Mouse (Mus musculus): ENCODE measurements around the gene Rundc3a. TPM values are rescaled to one million over a fixed set of nuclear protein-coding genes. Genes with fewer than 3 reads are reported as not detected.

Gene Rundc3a
- polyA plus RNA-seq (2014; fragmentation: Nextera tagmentation; extraction: Ambion mirVana): 0.81 and 1.2 TPM in 2 replicates

DNA sequence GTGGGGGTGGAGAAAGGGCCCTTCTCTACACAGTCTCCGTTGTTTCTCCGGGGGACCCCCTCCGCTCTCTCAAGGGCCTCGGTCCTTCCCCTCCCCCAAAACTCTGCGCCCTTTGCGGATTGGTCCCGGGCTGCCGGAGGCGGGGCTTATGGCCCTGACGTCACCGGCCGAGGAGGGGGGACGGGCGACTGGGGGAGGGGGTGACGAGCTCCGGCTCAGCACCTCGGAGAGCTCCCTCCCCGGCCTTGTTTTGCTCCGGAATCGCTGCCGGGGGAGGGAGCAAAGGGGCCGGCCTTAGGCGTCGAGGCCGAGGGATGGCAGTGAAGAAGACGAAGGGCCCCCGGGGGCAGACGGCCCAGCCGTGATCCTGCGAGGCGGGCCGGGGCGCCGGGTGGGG, at the start of gene Rundc3a:
TSS of gene Rundc3a (plus strand) at position 166 of the 397 bp plus-strand sequence.
- no peak within 1 kb of the TSS for H3K27ac ChIP-seq (replicated peaks in 1 of 2; ENCODE audit: control insufficient read depth in 1 of 2, insufficient read depth in 1 of 2, low read depth in 2 of 2, low read length in 2 of 2)
- no peaks in the 10 kb centered on the region for H3K36me3 ChIP-seq (ENCODE audit: control insufficient read depth, insufficient read depth, low read length)
- peaks cover 30% of the 10 kb centered on the region for H3K27me3 ChIP-seq (ENCODE audit: control insufficient read depth, insufficient read depth, low read length)
- no peaks in the 10 kb centered on the region for H3K9me3 ChIP-seq (ENCODE audit: control insufficient read depth, low read length)
- ATAC-seq (ENCODE audit: insufficient number of reproducible peaks, insufficient read depth, low FRiP score, low read depth): peak; percentile 64
- no peak within 1 kb of the TSS for H3K9ac ChIP-seq (ENCODE audit: low read length)
- WGBS: under 1% methylated on average over 34 of the region's 34 CpGs
- H3K4me3 ChIP-seq (ENCODE audit: control insufficient read depth in 1 of 2, insufficient read depth in 1 of 2, low read depth in 1 of 2, low read length in 2 of 2): peak within 1 kb of the TSS; percentile 26 to 30
- peak within 1 kb of the TSS; percentile 75 for H3K4me2 ChIP-seq (ENCODE audit: low read length)
- H3K4me1 ChIP-seq (ENCODE audit: control insufficient read depth in 2 of 2, insufficient read depth in 2 of 2, low read length in 2 of 2): peaks cover 9 to 16% of the 10 kb centered on the region in 2 experiments

DNA sequence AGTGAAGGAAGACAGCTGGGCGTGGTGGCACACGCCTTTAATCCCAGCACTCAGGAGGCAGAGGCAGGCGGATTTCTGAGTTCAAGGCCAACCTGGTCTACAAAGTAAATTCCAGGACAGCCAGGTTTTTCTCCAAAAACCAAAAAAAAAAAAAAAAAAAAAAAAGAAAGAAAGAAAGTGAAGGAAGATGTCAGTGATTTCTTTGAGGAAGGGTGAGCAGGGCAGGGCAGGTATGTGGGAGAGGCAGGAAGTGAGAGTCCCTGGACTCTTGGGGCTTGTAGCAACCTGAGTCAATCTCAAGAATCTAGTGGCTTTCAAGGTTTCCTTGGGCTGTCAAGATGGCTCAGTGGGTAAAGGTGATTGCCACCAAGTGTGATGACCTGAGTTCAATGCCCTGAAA, 48.7 kb upstream of the Rundc3a start:
- no peak overlapping the region for H3K4me2 ChIP-seq (ENCODE audit: low read length)
- no peak for ATAC-seq (ENCODE audit: insufficient number of reproducible peaks, insufficient read depth, low FRiP score, low read depth)
- H3K9ac ChIP-seq (ENCODE audit: low read length): no peak overlapping the region
- H3K27me3 ChIP-seq (ENCODE audit: control insufficient read depth, insufficient read depth, low read length): no peaks in the 10 kb centered on the region
- no peak overlapping the region for H3K4me3 ChIP-seq (ENCODE audit: control insufficient read depth in 1 of 2, insufficient read depth in 1 of 2, low read depth in 1 of 2, low read length in 2 of 2)
- peaks cover 0 to under 1% of the 10 kb centered on the region in 2 experiments; a peak in 1 of 4 replicates for H3K4me1 ChIP-seq (ENCODE audit: control insufficient read depth in 2 of 2, insufficient read depth in 2 of 2, low read length in 2 of 2)
- no peaks in the 10 kb centered on the region for H3K9me3 ChIP-seq (ENCODE audit: control insufficient read depth, low read length)
- H3K27ac ChIP-seq (replicated peaks in 1 of 2; ENCODE audit: control insufficient read depth in 1 of 2, insufficient read depth in 1 of 2, low read depth in 2 of 2, low read length in 2 of 2): no peak overlapping the region
- 83% methylated on average over 3 of the region's 3 CpGs for WGBS
- no peaks in the 10 kb centered on the region for H3K36me3 ChIP-seq (ENCODE audit: control insufficient read depth, insufficient read depth, low read length)

DNA sequence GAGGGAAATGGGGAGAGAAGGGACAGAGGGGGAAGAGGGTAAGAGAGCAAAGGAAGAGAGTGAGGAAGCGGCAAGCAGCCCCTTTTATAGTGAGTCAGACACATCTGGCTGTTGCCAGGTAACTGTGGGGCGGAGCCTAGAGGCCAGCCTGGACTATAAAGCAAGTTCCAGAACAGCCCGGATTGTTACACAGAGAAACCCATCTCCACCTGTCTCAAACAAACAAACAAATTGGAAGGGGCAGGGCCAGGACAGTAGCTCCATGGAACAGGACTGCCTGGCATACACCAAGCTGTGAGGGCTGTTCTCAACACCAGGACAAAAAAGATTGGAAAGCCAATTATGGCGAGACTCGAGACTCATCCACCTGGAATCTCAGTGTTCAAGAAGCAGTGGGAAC, 46.3 kb upstream of the Rundc3a start:
- Histone ChIP-seq H3K4me2 (ENCODE audit: low read length) (no peak overlapping the region), H3K9me3 (ENCODE audit: control insufficient read depth, low read length) (no peaks in the 10 kb centered on the region), H3K4me3 (ENCODE audit: control insufficient read depth in 1 of 2, insufficient read depth in 1 of 2, low read depth in 1 of 2, low read length in 2 of 2) (no peak overlapping the region), H3K4me1 (ENCODE audit: control insufficient read depth in 2 of 2, insufficient read depth in 2 of 2, low read length in 2 of 2) (no peaks in the 10 kb centered on the region), H3K27me3 (ENCODE audit: control insufficient read depth, insufficient read depth, low read length) (peaks cover 6% of the 10 kb centered on the region; the same call in 1 of the 2 replicates), H3K27ac (replicated peaks in 1 of 2; ENCODE audit: control insufficient read depth in 1 of 2, insufficient read depth in 1 of 2, low read depth in 2 of 2, low read length in 2 of 2) (no peak overlapping the region), H3K9ac (ENCODE audit: low read length) (no peak overlapping the region), H3K36me3 (ENCODE audit: control insufficient read depth, insufficient read depth, low read length) (no peaks in the 10 kb centered on the region)
- no peak for ATAC-seq (ENCODE audit: insufficient number of reproducible peaks, insufficient read depth, low FRiP score, low read depth)
- WGBS: 68% methylated on average over 5 of the region's 5 CpGs

DNA sequence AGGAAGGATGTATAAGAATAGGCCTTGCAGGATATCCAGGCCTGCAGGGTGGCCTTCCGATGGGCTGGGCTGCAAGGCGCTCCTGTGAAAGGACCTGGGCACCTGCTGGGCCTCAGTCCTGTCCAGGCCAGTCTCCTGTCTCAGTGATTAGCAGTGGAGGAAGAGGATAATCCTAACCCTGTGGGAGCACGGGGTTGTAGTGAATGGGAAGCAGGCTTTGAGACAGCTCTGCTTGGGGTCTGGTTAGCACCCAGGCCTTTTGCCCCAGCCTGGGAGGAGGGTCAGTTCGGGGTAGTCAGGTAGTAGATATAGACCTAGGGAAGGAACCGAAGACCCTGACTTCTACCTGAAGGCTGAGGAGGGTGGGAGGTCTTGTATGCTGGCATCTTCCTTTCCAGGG, 45.5 kb upstream of the Rundc3a start:
- no peak overlapping the region for H3K4me2 ChIP-seq (ENCODE audit: low read length)
- 73% methylated on average over 5 of the region's 5 CpGs for WGBS
- H3K4me1 ChIP-seq (ENCODE audit: control insufficient read depth in 2 of 2, insufficient read depth in 2 of 2, low read length in 2 of 2): no peaks in the 10 kb centered on the region
- no peak overlapping the region for H3K27ac ChIP-seq (replicated peaks in 1 of 2; ENCODE audit: control insufficient read depth in 1 of 2, insufficient read depth in 1 of 2, low read depth in 2 of 2, low read length in 2 of 2)
- no peaks in the 10 kb centered on the region for H3K36me3 ChIP-seq (ENCODE audit: control insufficient read depth, insufficient read depth, low read length)
- H3K9me3 ChIP-seq (ENCODE audit: control insufficient read depth, low read length): no peaks in the 10 kb centered on the region
- H3K4me3 ChIP-seq (ENCODE audit: control insufficient read depth in 1 of 2, insufficient read depth in 1 of 2, low read depth in 1 of 2, low read length in 2 of 2): no peak overlapping the region
- no peak overlapping the region for H3K9ac ChIP-seq (ENCODE audit: low read length)
- peaks cover 11% of the 10 kb centered on the region; the same call in 1 of the 2 replicates for H3K27me3 ChIP-seq (ENCODE audit: control insufficient read depth, insufficient read depth, low read length)
- ATAC-seq (ENCODE audit: insufficient number of reproducible peaks, insufficient read depth, low FRiP score, low read depth): no peak

DNA sequence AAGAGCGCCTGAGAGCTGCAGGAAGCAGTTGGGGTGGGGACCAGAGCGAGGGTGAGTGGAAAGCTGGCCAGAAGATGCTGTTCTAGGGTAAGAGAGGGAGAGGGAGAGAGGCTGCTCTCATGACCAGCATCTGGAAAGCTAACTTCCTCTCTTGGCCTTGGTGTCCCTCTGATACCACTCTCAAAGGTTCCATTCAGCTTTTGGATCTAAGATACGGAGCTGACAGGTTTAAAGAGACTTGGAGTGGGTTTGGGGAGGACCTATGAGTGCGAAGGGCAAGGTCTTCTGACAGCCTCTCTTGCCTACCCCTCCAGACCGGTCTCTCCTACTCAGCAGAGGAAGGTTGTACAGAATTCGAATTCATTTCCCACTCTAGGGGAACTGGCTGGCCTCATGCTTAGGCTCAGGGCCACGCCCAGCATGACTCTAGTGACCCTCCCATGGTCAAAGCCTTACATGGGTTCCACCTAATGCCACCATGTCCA, 45.1 kb upstream of the Rundc3a start:
- ATAC-seq (ENCODE audit: insufficient number of reproducible peaks, insufficient read depth, low FRiP score, low read depth): no peak
- H3K27me3 ChIP-seq (ENCODE audit: control insufficient read depth, insufficient read depth, low read length): peaks cover 12% of the 10 kb centered on the region; the same call in 1 of the 2 replicates
- H3K9ac ChIP-seq (ENCODE audit: low read length): no peak overlapping the region
- H3K36me3 ChIP-seq (ENCODE audit: control insufficient read depth, insufficient read depth, low read length): no peaks in the 10 kb centered on the region
- 78% methylated on average over 7 of the region's 7 CpGs for WGBS
- H3K4me2 ChIP-seq (ENCODE audit: low read length): no peak overlapping the region
- H3K4me3 ChIP-seq (ENCODE audit: control insufficient read depth in 1 of 2, insufficient read depth in 1 of 2, low read depth in 1 of 2, low read length in 2 of 2): no peak overlapping the region
- H3K9me3 ChIP-seq (ENCODE audit: control insufficient read depth, low read length): no peaks in the 10 kb centered on the region
- H3K27ac ChIP-seq (replicated peaks in 1 of 2; ENCODE audit: control insufficient read depth in 1 of 2, insufficient read depth in 1 of 2, low read depth in 2 of 2, low read length in 2 of 2): no peak overlapping the region
- H3K4me1 ChIP-seq (ENCODE audit: control insufficient read depth in 2 of 2, insufficient read depth in 2 of 2, low read length in 2 of 2): no peaks in the 10 kb centered on the region

DNA sequence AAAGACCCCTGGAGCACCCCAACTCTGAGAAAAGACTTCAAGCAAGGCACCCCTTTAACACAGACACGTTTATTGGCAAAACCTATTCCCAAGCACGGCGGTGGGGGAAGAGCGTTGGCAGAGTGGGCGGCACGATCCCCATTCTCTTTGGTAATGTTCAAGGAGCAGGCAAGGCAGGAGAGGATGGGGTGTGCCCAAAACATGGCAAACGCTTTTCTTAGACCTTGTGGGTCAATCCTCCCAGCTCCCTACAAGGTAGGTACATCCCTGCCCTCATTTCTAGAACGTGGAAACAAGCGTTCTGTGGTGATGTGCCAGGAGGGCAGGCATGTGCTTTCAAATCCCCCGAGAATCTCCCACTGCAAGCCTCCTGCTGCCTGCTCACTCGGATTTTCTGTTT, 44.4 kb upstream of the Rundc3a start:
- H3K9ac ChIP-seq (ENCODE audit: low read length): no peak overlapping the region
- peaks cover 14% of the 10 kb centered on the region; the same call in 1 of the 2 replicates for H3K27me3 ChIP-seq (ENCODE audit: control insufficient read depth, insufficient read depth, low read length)
- WGBS: 74% methylated on average over 11 of the region's 11 CpGs
- no peaks in the 10 kb centered on the region for H3K36me3 ChIP-seq (ENCODE audit: control insufficient read depth, insufficient read depth, low read length)
- no peak overlapping the region for H3K27ac ChIP-seq (replicated peaks in 1 of 2; ENCODE audit: control insufficient read depth in 1 of 2, insufficient read depth in 1 of 2, low read depth in 2 of 2, low read length in 2 of 2)
- no peaks in the 10 kb centered on the region for H3K9me3 ChIP-seq (ENCODE audit: control insufficient read depth, low read length)
- H3K4me3 ChIP-seq (ENCODE audit: control insufficient read depth in 1 of 2, insufficient read depth in 1 of 2, low read depth in 1 of 2, low read length in 2 of 2): no peak overlapping the region
- no peak overlapping the region for H3K4me2 ChIP-seq (ENCODE audit: low read length)
- no peak for ATAC-seq (ENCODE audit: insufficient number of reproducible peaks, insufficient read depth, low FRiP score, low read depth)
- H3K4me1 ChIP-seq (ENCODE audit: control insufficient read depth in 2 of 2, insufficient read depth in 2 of 2, low read length in 2 of 2): no peaks in the 10 kb centered on the region

DNA sequence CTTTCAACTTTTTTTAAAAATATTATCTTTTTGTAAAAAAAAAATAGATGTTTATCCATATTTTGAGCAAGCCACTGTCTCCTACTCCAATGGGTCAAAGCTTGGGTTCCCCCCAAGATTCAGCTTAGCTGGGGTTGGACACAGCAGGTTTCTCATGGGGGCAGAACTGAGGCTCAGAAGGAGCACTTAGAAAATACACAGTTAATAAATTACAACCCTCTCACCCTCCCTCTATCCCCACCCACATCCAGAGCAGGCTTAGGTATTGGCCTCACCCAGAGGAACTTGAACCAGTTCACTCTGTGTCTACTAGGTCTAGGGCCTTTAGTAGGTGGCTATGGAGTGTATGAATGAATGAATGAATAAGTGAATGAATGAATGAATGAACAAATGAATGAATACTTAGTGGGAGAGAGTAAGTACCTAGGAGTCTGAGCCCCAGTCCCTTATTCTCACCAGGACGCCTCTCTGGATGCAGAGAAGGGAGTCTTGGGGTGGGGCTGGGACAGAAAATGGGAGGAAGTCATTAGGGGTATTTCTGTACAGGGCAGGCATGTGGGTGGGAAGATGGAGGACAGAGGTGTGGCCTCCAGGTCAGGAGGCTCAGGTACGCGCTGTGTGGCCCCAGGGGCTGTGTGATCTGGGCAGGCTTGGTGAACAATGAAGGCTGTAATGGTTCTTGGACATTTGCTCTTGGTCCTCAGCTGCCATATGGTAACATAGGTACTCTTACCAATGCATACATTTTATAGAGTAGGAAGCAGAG, 43.8 kb upstream of the Rundc3a start:
- Histone ChIP-seq H3K4me2 (ENCODE audit: low read length) (no peak overlapping the region), H3K4me3 (ENCODE audit: control insufficient read depth in 1 of 2, insufficient read depth in 1 of 2, low read depth in 1 of 2, low read length in 2 of 2) (no peak overlapping the region), H3K9me3 (ENCODE audit: control insufficient read depth, low read length) (no peaks in the 10 kb centered on the region), H3K4me1 (ENCODE audit: control insufficient read depth in 2 of 2, insufficient read depth in 2 of 2, low read length in 2 of 2) (no peaks in the 10 kb centered on the region), H3K27ac (replicated peaks in 1 of 2; ENCODE audit: control insufficient read depth in 1 of 2, insufficient read depth in 1 of 2, low read depth in 2 of 2, low read length in 2 of 2) (no peak overlapping the region), H3K36me3 (ENCODE audit: control insufficient read depth, insufficient read depth, low read length) (no peaks in the 10 kb centered on the region), H3K9ac (ENCODE audit: low read length) (no peak overlapping the region), H3K27me3 (ENCODE audit: control insufficient read depth, insufficient read depth, low read length) (peaks cover 14% of the 10 kb centered on the region; the same call in 1 of the 2 replicates)
- ATAC-seq (ENCODE audit: insufficient number of reproducible peaks, insufficient read depth, low FRiP score, low read depth): no peak
- 85% methylated on average over 3 of the region's 3 CpGs for WGBS
